ENCODE assay signal across 8 mouse cellular contexts in the genomic region with DNA sequence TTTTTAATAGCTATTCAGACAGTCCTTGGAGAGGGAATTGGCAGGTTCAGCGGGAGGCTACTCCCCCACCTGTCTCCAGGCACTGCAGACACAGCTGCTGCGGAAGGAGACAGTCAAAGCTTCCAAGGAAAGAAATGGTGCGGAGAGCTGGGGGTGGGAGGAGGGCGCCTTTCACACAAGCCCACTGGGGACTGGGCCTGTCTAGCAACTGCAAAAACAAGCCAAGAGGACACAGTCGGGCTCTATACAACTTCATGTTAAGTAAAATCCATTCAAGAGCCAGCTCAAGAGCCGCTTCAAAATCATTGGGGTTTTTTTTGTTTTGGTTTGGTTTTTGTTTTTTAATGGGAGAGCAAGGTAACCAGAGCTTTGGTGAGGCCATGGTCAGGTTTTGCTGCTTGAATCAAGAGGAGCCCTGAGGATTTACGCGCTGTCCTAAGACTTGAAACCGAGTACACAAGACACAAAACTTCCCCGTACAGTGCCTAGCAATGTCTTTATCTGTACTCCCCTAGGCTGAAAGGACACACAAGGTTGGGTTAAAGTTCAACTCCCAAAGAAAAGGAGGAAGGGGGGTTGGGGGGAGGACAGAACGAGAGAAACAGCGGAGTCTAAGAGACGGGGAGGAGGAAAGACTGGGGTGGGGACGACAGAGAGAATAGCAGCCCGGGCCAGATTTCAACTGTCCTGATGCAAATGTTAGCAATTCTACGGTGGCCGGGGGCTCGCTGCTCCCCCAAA.
A peak's percentile ranks its signal among the peaks of the same experiment; 100 is the strongest.
DNase-seq lines count a peak whose midpoint lies in the region.

No protein-coding gene starts in this region.

- intact Hi-C loops in gastrocnemius, postnatal 36 days (cut with DNase I): loop anchor here (2.0 to 5.0 kb wide), 3 partner anchors 204 to 759 kb away; no protein-coding TSS in a partner anchor

- peaks cover 23% of the 10 kb centered on the region for H3K4me1 ChIP-seq in limb, embryonic 10.5 days

- peaks cover 34% of the 10 kb centered on the region for H3K27me3 ChIP-seq in limb, embryonic 10.5 days (ENCODE audit: low read depth, poor library complexity, severe bottlenecking)

- WGBS in limb, embryonic 10.5 days: 3% methylated on average over 18 of the region's 18 CpGs

- no peaks in the 10 kb centered on the region for H3K9me3 ChIP-seq in limb, embryonic 10.5 days (replicated peaks)

- no peaks in the 10 kb centered on the region for H3K36me3 ChIP-seq in limb, embryonic 10.5 days

- H3K27ac ChIP-seq in limb, embryonic 10.5 days: peak overlapping the region; percentile 86

- DNase-seq in adrenal gland, adult 18-20 months (ENCODE audit: low spot score in 2 of 2): peak; percentile 23 to 30
- no peak for DNase-seq in adrenal gland, postnatal 4 days (ENCODE audit: low spot score in 2 of 2)
- peak; percentile 68 for DNase-seq in embryo, embryonic 11 days
- peak; percentile 41 for DNase-seq in gastrocnemius, postnatal 36 days
- DNase-seq in induced T-regulatory cell, adult 2 months (ENCODE audit: low read depth): peak; percentile 29
- DNase-seq in limb, embryonic 10.5 days (ENCODE audit: low spot score): peak; percentile 59
- peak; percentile 60 for DNase-seq in mesoderm, embryonic 11.5 days (ENCODE audit: low read depth, low spot score)
- peak; percentile 30 for DNase-seq in right cerebral cortex, postnatal 4 days

- H3K4me3 ChIP-seq in limb, embryonic 10.5 days: peak overlapping the region; percentile 50

Comparison
In these comparisons a context has a peak if more than half of its experiments do, and no peak if none do; other contexts are left out.
1. DNase-seq: peak in adrenal gland, adult 18-20 months (2 of 2), embryo, embryonic 11 days (single experiment), gastrocnemius, postnatal 36 days (2 of 2), induced T-regulatory cell, adult 2 months (single experiment), limb, embryonic 10.5 days (single experiment), mesoderm, embryonic 11.5 days (single experiment) and right cerebral cortex, postnatal 4 days (single experiment); none in adrenal gland, postnatal 4 days (0 of 2).